Mouse (Mus musculus): ENCODE results near the gene Plaa.
A peak's percentile ranks its signal among the peaks of the same experiment; 100 is the strongest.

Gene Plaa

DNA sequence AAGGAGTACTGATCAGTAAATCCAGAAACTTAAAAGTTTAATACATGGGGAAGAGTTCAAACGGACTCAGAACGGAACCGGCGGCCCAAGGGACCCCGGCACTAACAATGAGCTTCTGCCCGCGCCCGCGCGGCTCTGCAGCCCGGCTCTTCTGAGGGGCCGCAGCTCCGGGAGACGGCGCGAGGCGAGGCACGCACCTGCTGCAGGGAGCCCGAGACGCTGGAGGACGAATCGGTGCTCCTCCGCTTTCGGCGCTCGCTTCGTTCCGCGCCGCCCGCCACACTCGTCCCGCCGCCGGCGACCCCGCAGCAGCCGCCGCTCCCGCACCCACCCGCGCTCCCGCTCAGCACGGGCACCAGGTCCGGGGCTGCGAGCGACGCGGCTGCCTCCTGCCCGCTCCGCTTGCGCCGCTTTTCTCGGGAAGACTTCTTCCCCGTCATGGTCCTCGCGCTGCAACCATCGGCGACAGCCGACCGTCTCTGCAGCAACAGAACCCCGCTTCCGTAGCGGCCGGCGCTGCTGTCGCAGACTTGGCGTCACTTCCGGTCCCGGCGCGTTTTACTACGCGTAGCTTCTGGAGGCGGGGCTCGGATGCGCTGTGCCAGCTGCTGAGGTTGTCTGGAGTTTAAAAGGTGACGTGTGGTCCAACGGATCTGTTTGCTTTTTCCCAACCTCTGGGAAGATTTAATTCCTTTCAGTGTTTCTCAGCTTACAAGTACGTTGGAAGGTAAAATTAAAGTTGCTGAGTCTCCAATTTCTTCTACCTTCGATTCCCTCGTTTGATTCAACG, 46.6 kb downstream of the Plaa start, which contains the start of the genes Gm10306 and Caap1:
Gene Gm10306, plus strand, starts transcription at position 282 of the 790 bp plus-strand sequence.
Gene Caap1, minus strand, starts transcription at position 532 of the 790 bp plus-strand sequence.
- peak; percentile 86 for DNase-seq (ENCODE audit: low spot score)

DNA sequence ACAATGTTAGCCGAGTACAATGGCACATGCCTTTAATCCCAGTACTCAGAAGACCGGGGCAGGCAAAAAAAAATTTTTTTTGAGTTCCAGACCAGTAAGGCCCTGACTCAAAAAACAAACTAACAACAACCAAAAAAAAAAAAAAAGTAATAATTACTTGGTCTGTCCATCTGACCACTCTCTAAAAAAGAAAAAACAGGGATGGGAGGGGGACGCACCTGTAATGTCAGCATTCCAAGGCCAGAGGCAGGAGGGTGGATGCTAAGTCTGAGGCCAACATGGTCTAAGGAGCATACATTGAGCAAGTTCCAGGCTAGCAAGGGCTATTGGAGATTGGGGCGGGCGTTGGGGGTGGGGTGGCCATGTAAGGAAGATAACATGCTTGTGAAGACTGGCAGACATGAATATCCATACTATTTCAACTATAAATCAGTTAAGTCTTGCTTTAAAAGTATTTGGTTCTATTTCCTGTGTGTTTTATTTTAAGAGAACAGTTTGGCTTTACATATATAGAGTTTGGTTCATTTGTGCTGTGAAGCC, 48.0 kb downstream of the Plaa start:
- no peak for DNase-seq (ENCODE audit: low spot score)

- no peak for DNase-seq (ENCODE audit: low spot score)
These were observed 58.7 kb downstream of the Plaa start for GRCm38 (mm10) chr4:94544321-94544720.

- no peak for DNase-seq (ENCODE audit: low spot score)
These were observed 60.0 kb downstream of the Plaa start for GRCm38 (mm10) chr4:94543041-94543440.

GRCm38 (mm10) chr4:94533205-94533604, 69.8 kb downstream of the Plaa start:
- no peak for DNase-seq (ENCODE audit: low spot score)

DNA sequence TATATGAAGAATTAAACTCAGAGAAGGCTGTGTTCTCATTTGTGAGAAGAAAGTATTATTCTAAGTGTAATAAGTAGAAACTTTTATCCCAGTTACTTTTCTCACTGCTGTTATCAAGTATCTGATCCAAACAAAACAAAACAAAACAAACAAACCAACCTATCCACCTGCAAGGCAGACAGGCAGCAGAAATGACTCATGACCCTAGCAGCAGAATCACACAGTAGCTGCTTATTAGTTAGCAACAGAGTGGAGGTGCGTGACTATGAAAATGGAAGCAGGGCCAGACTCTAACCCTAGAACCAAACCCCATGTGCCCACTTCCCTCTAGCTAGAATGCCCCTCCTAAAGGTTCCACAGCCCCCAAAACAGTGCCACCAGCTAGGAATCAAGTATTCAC, 73.6 kb downstream of the Plaa start:
- DNase-seq (ENCODE audit: low spot score) = no peak

DNA sequence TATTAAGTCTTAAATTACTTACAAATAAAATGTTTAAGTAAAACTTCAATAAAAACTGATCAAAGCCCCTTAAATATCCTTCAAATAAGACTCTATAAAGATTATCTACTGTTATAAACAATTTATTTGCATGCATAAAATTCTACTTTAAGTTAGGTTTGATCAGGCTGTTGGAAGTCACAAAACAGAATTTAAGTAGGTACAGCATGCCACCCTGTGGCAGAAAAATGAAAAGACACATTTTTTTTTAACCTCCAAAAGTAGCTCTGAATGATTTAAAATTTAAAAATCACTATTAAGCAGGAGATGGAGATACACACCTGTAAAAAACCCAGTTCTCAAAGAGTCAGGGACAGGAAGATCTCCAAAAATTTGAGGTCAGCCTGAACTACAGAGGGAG, 79.7 kb downstream of the Plaa start:
- DNase-seq (ENCODE audit: low spot score) = no peak

DNA sequence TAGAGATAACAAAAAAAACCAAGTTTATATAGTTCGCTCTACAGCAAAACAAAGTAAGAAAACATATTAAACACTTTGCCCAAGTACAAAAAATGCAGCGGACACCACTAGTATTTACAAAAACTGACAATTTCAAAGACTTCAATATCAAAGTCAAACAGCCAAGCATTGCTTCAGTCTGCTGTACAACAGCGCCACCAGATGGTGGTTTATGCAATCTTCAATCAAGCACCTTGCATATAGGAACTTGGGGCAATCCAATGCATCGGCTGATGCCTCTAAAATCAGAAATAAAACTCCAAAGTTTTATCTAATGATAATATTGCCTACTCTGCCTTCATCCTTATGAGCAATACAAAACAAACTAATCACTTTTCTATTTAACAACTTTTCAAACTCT, 85.4 kb downstream of the Plaa start:
- DNase-seq (ENCODE audit: low spot score) = peak; percentile 15

Measured in left cerebral cortex, adult 11 months (tissue).